Comparison of ENCODE assay signal across 9 mouse cellular contexts in genomic region chr6:136789391-136789971, GRCm38 (mm10). TPM values are rescaled to one million over a fixed set of nuclear protein-coding genes. Genes with fewer than 3 reads are reported as not detected.
A peak's percentile ranks its signal among the peaks of the same experiment; 100 is the strongest.
DNase-seq lines count a peak whose midpoint lies in the region; ATAC-seq and TF ChIP-seq lines count a peak whose summit lies in the region.
"Had no signal": no experiment of that assay in that cellular context is flagged by ENCODE, and none has a peak within 500 bp of the region (broad histone marks: within the 10 kb centered on the region; RNA-seq: fewer than 3 reads in every experiment).

No protein-coding gene starts in this region.

- TF ChIP-seq POLR2A in liver, adult 2 months (IDR thresholded peaks at IDR 0.05; ENCODE audit: extremely low read depth, insufficient read depth, low read length) = no peak

- TF ChIP-seq EP300 in stomach, postnatal 0 days (optimal IDR thresholded peaks at IDR 0.05) = no peak

- no peaks in the 10 kb centered on the region for H3K79me2 ChIP-seq in liver, adult 2 months (ENCODE audit: control insufficient read depth, insufficient read depth, low read length)

- no peaks in the 10 kb centered on the region for H3K4me1 ChIP-seq in liver, adult 2 months (ENCODE audit: control insufficient read depth, insufficient read depth, low read length)
- no peaks in the 10 kb centered on the region for H3K4me1 ChIP-seq in liver, embryonic 11.5 days (replicated peaks; ENCODE audit: control insufficient read depth, insufficient read depth, low read length)
- H3K4me1 ChIP-seq in stomach, postnatal 0 days (replicated peaks; ENCODE audit: control insufficient read depth, insufficient read depth) = no peaks in the 10 kb centered on the region; the same call in 1 of the 2 replicates

- 68% methylated on average over 5 of the region's 5 CpGs for WGBS in liver, adult 2 months
- WGBS in liver, embryonic 11.5 days = 64% methylated on average over 5 of the region's 5 CpGs
- 38% methylated on average over 5 of the region's 5 CpGs for WGBS in stomach, postnatal 0 days

- DNase-seq in liver, adult 2 months (ENCODE audit: extremely low read depth, low read depth, low spot score) = peak; percentile 26
- DNase-seq in liver, embryonic 11.5 days (ENCODE audit: low spot score) = no peak
- DNase-seq in heart, postnatal 4 days = peak; percentile 79
- DNase-seq in kidney, postnatal 36 days = peak; percentile 55 to 59
- DNase-seq in stomach, postnatal 0 days (ENCODE audit: low spot score) = no peak
- DNase-seq in thymus, postnatal 14 days = no peak
- no peak for DNase-seq in ovary, adult 18-20 months (ENCODE audit: low spot score)
- DNase-seq in ovary, postnatal 36 days (ENCODE audit: low spot score) = no peak

- no peak overlapping the region for H3K4me2 ChIP-seq in liver, embryonic 11.5 days
- H3K4me2 ChIP-seq in stomach, postnatal 0 days (replicated peaks; ENCODE audit: low read depth) = no peak overlapping the region

- H3K9me3 ChIP-seq in liver, embryonic 11.5 days (ENCODE audit: control insufficient read depth, low read length) = no peaks in the 10 kb centered on the region
- H3K9me3 ChIP-seq in stomach, postnatal 0 days (ENCODE audit: control insufficient read depth, low read length) = no peaks in the 10 kb centered on the region

- H3K27me3 ChIP-seq in liver, adult 2 months (ENCODE audit: control insufficient read depth, insufficient read depth, low read length) = no peaks in the 10 kb centered on the region
- H3K27me3 ChIP-seq in liver, embryonic 11.5 days (replicated peaks; ENCODE audit: control insufficient read depth, insufficient read depth, low read length) = no peaks in the 10 kb centered on the region
- H3K27me3 ChIP-seq in stomach, postnatal 0 days (ENCODE audit: control insufficient read depth, insufficient read depth, low read length) = no peaks in the 10 kb centered on the region

- H3K27ac ChIP-seq in liver, adult 2 months (replicated peaks; ENCODE audit: insufficient read depth, low read depth, low read length) = no peak overlapping the region
- no peak overlapping the region for H3K27ac ChIP-seq in liver, embryonic 11.5 days (ENCODE audit: low read depth, low read length)
- H3K27ac ChIP-seq in stomach, postnatal 0 days (replicated peaks) = peak overlapping the region; percentile 5; the same call in 1 of the 2 replicates

- H3K9ac ChIP-seq in liver, adult 2 months (ENCODE audit: low read depth, low read length) = no peak overlapping the region
- no peak overlapping the region for H3K9ac ChIP-seq in liver, embryonic 11.5 days (ENCODE audit: low read depth, low read length)
- H3K9ac ChIP-seq in stomach, postnatal 0 days (ENCODE audit: low read length) = no peak overlapping the region

- no peak for TF ChIP-seq CTCF in liver, adult 2 months (IDR thresholded peaks at IDR 0.05; ENCODE audit: low read depth, low read length)
- TF ChIP-seq CTCF in stomach, postnatal 0 days (IDR thresholded peaks at IDR 0.05; ENCODE audit: low read depth) = no peak

- ATAC-seq in liver, embryonic 11.5 days (replicated peaks; ENCODE audit: low FRiP score) = no peak
- ATAC-seq in stomach, postnatal 0 days (ENCODE audit: low FRiP score, low TSS enrichment) = peak; percentile 68; the same call in 1 of the 2 replicates

- H3K36me3 ChIP-seq in liver, adult 2 months (ENCODE audit: control insufficient read depth, insufficient read depth, low read length) = no peaks in the 10 kb centered on the region
- H3K36me3 ChIP-seq in liver, embryonic 11.5 days (ENCODE audit: control insufficient read depth, insufficient read depth, low read length) = no peaks in the 10 kb centered on the region
- H3K36me3 ChIP-seq in stomach, postnatal 0 days (ENCODE audit: control insufficient read depth, insufficient read depth, low read length) = no peaks in the 10 kb centered on the region

- H3K4me3 ChIP-seq in liver, adult 2 months (ENCODE audit: insufficient read depth, low read depth, low read length) = no peak overlapping the region
- no peak overlapping the region for H3K4me3 ChIP-seq in liver, embryonic 11.5 days (ENCODE audit: low read depth, low read length)
- no peak overlapping the region for H3K4me3 ChIP-seq in stomach, postnatal 0 days (ENCODE audit: low read depth, low read length)
- H3K4me3 ChIP-seq: myocyte had no signal

RNA-seq across cellular contexts. Expression of gene Gucy2c, which starts 7.9 kb away (rescaled TPM):
- total RNA-seq in liver, adult 2 months (2014; rRNA removed) = 0.55 and 2.6 TPM in 2 replicates
- 0.17 and 0.56 TPM in 2 replicates for polyA plus RNA-seq in liver, adult 2 months (2012; rRNA removed)
- 0.08 TPM in 1 of 2 replicates, not detected in the other for polyA plus RNA-seq in liver, embryonic 11.5 days (2014; fragmentation: Nextera tagmentation; extraction: Ambion mirVana)
- not detected for total RNA-seq in heart, postnatal 4 days (2021)
- 2.0 and 2.5 TPM in 2 replicates for polyA plus RNA-seq in stomach, postnatal 0 days (2015; fragmentation: Nextera tagmentation; extraction: Ambion mirVana)

RNA-seq across cellular contexts. Expression of gene Hist4h4, which starts 14.7 kb away (rescaled TPM):
- total RNA-seq in liver, adult 2 months (2014; rRNA removed) = 8.8 and 9.9 TPM in 2 replicates
- polyA plus RNA-seq in liver, adult 2 months (2012; rRNA removed) = 0.15 and 0.21 TPM in 2 replicates
- polyA plus RNA-seq in liver, embryonic 11.5 days (2014; fragmentation: Nextera tagmentation; extraction: Ambion mirVana) = 0.43 and 0.88 TPM in 2 replicates
- 10 to 100 TPM; 32.8 to 34.4 TPM for total RNA-seq in heart, postnatal 4 days (2021)
- polyA plus RNA-seq in stomach, postnatal 0 days (2015; fragmentation: Nextera tagmentation; extraction: Ambion mirVana) = 0.59 and 0.68 TPM in 2 replicates

RNA-seq across cellular contexts. Expression of gene H2afj, which starts 18.6 kb away (rescaled TPM):
- 53.1 and 63.8 TPM in 2 replicates for total RNA-seq in liver, adult 2 months (2014; rRNA removed)
- polyA plus RNA-seq in liver, adult 2 months (2012; rRNA removed) = 90.3 and 103 TPM in 2 replicates
- polyA plus RNA-seq in liver, embryonic 11.5 days (2014; fragmentation: Nextera tagmentation; extraction: Ambion mirVana) = 186 and 193 TPM in 2 replicates
- 10 to 100 TPM; 28.1 to 33.6 TPM for total RNA-seq in heart, postnatal 4 days (2021)
- 439 and 445 TPM in 2 replicates for polyA plus RNA-seq in stomach, postnatal 0 days (2015; fragmentation: Nextera tagmentation; extraction: Ambion mirVana)

RNA-seq across cellular contexts. Expression of gene BC049715, which starts 37.9 kb away (rescaled TPM):
- total RNA-seq in liver, adult 2 months (2014; rRNA removed) = 0.18 and 1.1 TPM in 2 replicates
- polyA plus RNA-seq in liver, adult 2 months (2012; rRNA removed) = 0.09 and 0.61 TPM in 2 replicates
- polyA plus RNA-seq in liver, embryonic 11.5 days (2014; fragmentation: Nextera tagmentation; extraction: Ambion mirVana) = 2.3 and 2.6 TPM in 2 replicates
- total RNA-seq in heart, postnatal 4 days (2021) = 1 to 10 TPM; 2.1 to 2.5 TPM
- 0.46 and 0.96 TPM in 2 replicates for polyA plus RNA-seq in stomach, postnatal 0 days (2015; fragmentation: Nextera tagmentation; extraction: Ambion mirVana)

RNA-seq across cellular contexts. Expression of gene Wbp11, which starts 38.6 kb away (rescaled TPM):
- 6.6 and 9.0 TPM in 2 replicates for total RNA-seq in liver, adult 2 months (2014; rRNA removed)
- 13.6 and 18.0 TPM in 2 replicates for polyA plus RNA-seq in liver, adult 2 months (2012; rRNA removed)
- polyA plus RNA-seq in liver, embryonic 11.5 days (2014; fragmentation: Nextera tagmentation; extraction: Ambion mirVana) = 165 and 168 TPM in 2 replicates
- 10 to 100 TPM; 89.9 to 90.8 TPM for total RNA-seq in heart, postnatal 4 days (2021)
- 39.8 and 42.8 TPM in 2 replicates for polyA plus RNA-seq in stomach, postnatal 0 days (2015; fragmentation: Nextera tagmentation; extraction: Ambion mirVana)

Comparison
In these comparisons a context has a peak if more than half of its experiments do, and no peak if none do; other contexts are left out.
1. DNase-seq: peak in liver, adult 2 months (single experiment), heart, postnatal 4 days (single experiment) and kidney, postnatal 36 days (2 of 2); none in liver, embryonic 11.5 days (single experiment), stomach, postnatal 0 days (single experiment), thymus, postnatal 14 days (single experiment), ovary, adult 18-20 months (single experiment) and ovary, postnatal 36 days (single experiment).